Mouse (Mus musculus) ES-Bruce4 (cell line): ENCODE measurements around the gene Ddrgk1.

Source experiments
- CTCF ChIP-seq: IDR thresholded peaks from one replicate; pipeline ENCODE4 v1.8.1; 2011; ENCODE audit warnings: low read depth, low read length
- EP300 ChIP-seq: IDR thresholded peaks from 2 replicates; pipeline ENCODE4 v1.6.1; 2011; ENCODE audit warnings: low read depth, low read length; ENCODE audit not compliant: insufficient read depth
- POLR2A ChIP-seq: IDR thresholded peaks from one replicate; pipeline ENCODE4 v1.8.1; 2011; ENCODE audit warnings: low read length; ENCODE audit not compliant: insufficient read depth

DNA sequence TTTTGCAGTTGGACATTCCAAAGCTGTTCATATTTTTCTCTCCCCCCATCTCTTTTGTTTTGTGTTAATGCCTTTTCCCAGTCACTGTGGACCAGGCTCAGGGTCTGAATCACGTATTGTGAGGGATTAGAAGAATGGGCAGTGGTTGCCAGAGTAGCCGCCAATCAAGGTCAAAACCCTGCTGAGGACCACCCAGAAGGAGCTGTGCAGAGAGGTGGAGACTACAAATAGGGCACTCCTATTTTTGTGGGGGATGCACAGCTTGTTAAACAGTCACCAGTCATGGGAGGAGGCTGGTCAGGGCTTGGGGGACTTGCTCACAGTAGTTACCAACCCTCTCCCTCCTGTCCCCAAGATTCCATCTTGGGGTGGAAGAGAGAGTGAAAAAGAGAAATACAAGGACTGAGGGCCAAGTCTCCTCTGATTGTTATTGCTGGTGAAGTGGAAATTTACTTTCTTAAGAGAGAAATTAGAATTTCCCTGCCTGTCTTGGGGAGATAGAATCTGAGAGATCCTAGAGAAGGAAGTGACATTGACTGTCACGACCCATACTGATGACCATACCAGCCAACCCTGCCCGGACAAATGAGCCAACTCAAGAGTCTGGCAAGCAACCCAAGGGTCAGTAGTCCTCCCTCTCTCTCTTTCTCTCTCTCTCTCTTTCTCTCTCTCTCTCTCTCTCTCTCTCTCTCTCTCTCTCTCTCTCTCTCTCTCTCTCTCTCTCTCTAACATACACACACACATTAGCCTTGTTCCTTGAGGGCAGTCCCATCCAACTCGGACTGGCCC lies 31.4 kb downstream of the Ddrgk1 start:
- TF ChIP-seq POLR2A (no peak), CTCF (no peak), EP300 (no peak)
